Mouse (Mus musculus) layer of hippocampus, adult 11-12 months (tissue): Measurements from ENCODE around the gene Gprin2.

Experiments used
- DNase-seq: peaks from one replicate; pipeline ENCODE4 v3.0.0; 2022; ENCODE audit warnings: low spot score

The Gprin2 gene

GRCm38 (mm10) chr14:34207996-34208395 is 6.5 kb upstream of the Gprin2 start:
- DNase-seq, result no peak

- DNase-seq, result no peak
Measured at GRCm38 (mm10) chr14:34200738-34201230, 669 bp downstream of the Gprin2 start.

GRCm38 (mm10) chr14:34196706-34197105 is 4.7 kb downstream of the Gprin2 start:
- DNase-seq, result no peak

- no peak for DNase-seq
Measured at GRCm38 (mm10) chr14:34195466-34195865, 6.0 kb downstream of the Gprin2 start.

GRCm38 (mm10) chr14:34193879-34194278 is 7.6 kb downstream of the Gprin2 start:
- DNase-seq, result no peak

- DNase-seq, result no peak
Measured at GRCm38 (mm10) chr14:34190361-34190760, 11.1 kb downstream of the Gprin2 start.

GRCm38 (mm10) chr14:34188629-34189028 is 12.8 kb downstream of the Gprin2 start:
- peak; percentile 26 for DNase-seq

- DNase-seq, result no peak
Measured at GRCm38 (mm10) chr14:34183101-34183500, 18.4 kb downstream of the Gprin2 start.

GRCm38 (mm10) chr14:34179351-34179750 is 22.1 kb downstream of the Gprin2 start:
- DNase-seq, result peak; percentile 71

GRCm38 (mm10) chr14:34171107-34171506 is 30.3 kb downstream of the Gprin2 start:
- no peak for DNase-seq

- no peak for DNase-seq
Measured at GRCm38 (mm10) chr14:34155752-34156151, 45.7 kb downstream of the Gprin2 start.

GRCm38 (mm10) chr14:34154601-34155337 is 46.7 kb downstream of the Gprin2 start:
- peak; percentile 38 for DNase-seq

GRCm38 (mm10) chr14:34152342-34152741 is 49.1 kb downstream of the Gprin2 start, which contains the start of gene Npy4r:
Npy4r (minus strand) TSS chr14:34152489.
- DNase-seq, result no peak

- DNase-seq, result no peak
Measured at GRCm38 (mm10) chr14:34142915-34143314, 58.5 kb downstream of the Gprin2 start.

- no peak for DNase-seq
Measured at GRCm38 (mm10) chr14:34142316-34142715, 59.1 kb downstream of the Gprin2 start.

- DNase-seq, result no peak
Measured at GRCm38 (mm10) chr14:34139671-34140664, 61.5 kb downstream of the Gprin2 start.
